Mouse (Mus musculus) thymus, adult 18-20 months (tissue): ENCODE data around the gene Wdr66.

Experiments
- DNase-seq, 2 experiments: peaks; one replicate each; pipeline ENCODE4 v3.0.0; 2022; ENCODE audit warnings: mixed read lengths in 2 of 2

Gene Wdr66

DNA sequence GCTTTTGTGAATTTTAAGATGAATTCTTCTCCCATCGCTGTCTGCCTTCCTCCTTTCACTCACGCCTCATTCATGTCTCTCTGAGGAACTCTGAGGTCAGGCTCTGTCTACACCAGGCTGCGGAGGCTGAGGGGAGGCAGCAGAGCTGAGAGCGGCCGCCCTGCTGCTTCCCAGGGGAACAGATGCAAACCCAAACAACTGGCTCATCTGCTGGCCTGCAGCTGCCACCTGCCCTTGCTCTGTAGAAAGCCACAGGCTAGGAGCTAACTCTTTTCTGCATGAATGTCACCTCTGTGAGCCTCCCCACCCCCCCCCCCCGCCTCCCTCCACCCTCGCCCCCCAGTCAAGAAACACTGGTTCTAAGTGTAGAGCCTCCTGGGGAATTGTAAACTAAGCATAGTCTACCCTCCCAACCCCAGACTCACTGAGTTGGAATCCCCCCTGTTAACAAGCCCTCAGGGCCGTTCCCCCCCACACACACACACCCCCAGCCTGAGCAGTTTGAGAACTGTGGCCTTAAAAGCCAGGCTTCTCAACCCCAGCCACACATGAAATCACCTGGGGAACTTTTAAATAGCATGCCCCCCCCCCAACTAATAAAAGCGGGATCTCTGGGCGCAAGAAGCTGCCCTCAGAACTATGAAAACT, 63.4 kb downstream of the Wdr66 start:
- peak; percentile 54 to 58 for DNase-seq

DNA sequence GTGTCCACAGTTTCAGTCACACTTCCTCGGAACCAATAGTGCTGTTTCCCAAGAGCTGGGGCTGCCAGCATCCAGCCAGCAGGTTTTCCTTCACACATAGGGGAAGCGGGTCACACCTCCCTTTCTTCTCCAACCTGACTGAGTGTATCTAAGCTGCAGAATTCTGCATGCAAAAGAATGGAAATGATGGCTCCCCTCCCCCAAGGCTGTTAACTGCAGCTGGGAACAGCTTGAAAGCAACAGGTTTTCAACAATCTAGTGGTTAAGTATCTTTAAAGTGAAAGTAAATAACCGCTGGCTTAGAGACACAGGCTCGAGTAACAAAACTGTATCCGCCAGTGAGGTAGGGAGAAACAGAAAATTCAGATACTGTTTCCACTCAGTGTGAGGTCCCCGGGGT, 66.1 kb downstream of the Wdr66 start:
- peak in 1 of 2 experiments; percentile 42 for DNase-seq

DNA sequence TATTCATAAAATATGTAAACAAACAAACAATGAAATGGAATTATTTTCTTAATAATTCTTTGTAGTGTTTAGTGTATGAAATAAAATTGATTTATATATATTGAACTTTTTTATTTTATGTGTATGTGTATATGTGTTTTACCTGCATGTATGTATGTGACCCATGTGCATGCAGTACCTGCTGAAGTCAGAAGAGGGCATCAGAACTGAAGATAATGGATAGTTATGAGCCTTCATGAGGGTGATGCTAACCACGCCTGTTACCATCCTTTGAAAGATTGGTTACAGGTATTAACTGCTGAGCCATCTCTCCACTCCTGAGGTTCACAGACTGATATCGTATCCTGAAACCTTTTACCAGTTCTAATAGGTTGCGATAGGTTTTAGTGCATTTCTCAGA, 68.2 kb downstream of the Wdr66 start:
- DNase-seq = no peak

DNA sequence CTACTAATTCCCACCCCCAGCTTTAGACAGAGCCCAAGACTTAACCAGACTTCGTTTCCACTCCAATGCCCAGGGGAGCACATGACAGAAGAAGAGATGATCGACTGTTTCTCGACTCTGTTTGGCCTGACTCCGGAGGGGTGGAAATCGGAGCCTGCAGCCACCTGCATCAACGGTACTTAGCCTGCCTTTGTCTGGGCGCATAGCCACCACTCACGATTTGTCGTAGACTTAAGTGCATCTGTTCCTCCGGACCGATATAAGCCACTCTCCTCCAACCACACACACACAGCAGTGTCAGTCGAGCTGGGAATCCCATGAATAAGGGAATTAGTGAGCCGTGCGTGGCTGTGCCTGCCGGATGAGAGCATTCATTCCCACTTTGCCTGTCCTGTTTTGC, 72.3 kb downstream of the Wdr66 start:
- DNase-seq = no peak

- DNase-seq = no peak
Measured at GRCm38 (mm10) chr5:123326006-123326750, 74.3 kb downstream of the Wdr66 start.

- no peak for DNase-seq
Measured at GRCm38 (mm10) chr5:123326751-123327148, 74.8 kb downstream of the Wdr66 start.

DNA sequence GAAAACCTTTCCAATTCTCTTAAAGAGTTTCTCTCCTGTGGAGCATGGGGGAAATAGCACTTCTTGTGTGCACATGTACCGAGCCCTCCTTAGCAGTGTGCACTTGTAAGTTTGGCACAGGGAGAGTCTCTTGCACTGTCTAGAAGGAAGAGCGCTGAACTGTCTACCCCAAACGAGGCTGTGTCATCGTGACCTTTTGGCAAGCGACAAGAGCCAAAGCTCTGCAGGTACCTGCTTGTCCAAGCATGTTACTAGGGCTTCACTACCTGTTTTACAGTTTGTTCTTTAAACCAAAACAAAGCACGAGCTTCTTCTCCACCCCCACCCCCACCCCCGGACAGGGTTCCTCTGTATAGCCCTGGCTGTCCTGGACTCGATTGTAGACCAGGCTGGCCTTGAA, 75.8 kb downstream of the Wdr66 start:
- no peak for DNase-seq

GRCm38 (mm10) chr5:123333566-123333965, 81.7 kb downstream of the Wdr66 start:
- no peak for DNase-seq

GRCm38 (mm10) chr5:123336205-123336961, 84.5 kb downstream of the Wdr66 start:
- no peak for DNase-seq

GRCm38 (mm10) chr5:123338463-123338862, 86.6 kb downstream of the Wdr66 start:
- DNase-seq = no peak

DNA sequence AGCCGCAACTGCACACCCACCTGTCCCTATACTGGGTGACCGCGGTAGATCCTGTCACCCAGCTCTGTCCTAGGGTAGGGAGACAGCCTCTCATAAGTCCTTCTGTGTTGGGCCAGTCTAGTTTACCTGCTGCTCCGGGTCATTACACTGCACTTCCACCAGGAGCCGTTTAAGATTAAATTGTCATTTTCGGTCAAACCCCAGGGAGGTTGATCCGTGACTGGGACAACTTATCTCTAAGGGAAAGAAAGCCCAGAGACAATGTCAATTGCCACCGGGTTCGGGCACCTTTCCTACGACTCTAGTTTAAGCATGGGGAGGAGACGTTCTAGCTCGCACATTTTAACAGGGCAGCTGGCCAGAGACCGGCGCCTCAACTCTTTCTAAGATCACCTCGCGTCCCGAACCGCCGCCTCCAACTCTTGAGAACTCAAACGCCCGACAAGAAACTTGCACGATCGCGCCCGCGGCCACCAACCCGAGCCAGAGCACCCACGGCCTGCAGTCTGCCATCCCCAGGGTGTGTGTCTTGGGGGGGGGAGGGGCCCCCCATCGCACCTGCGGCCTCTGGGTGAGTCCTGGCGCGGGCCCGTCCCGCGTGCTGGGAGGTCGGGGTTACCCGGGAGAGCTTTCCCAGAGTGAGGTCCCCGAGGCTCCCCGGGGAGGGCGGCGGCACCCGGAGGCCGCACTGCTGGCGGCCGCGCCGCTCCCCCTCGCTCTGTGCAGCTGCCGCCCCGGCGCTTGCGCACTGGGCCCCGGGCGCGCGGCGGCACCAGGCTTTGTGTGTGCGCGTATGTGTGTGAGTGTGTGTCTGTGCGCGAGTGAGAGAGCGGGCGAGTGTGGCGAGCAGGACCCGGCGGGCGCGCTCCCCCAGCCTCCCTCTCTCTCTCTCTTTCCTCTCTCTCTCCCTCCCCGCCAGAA, 92.1 kb downstream of the Wdr66 start, which contains the start of gene Bcl7a:
Gene Bcl7a (plus strand): TSS at position 128 of the 921 bp plus-strand sequence.
- peak; percentile 85 to 87 for DNase-seq

- no peak for DNase-seq
Measured at GRCm38 (mm10) chr5:123344628-123344962, 92.7 kb downstream of the Wdr66 start.

GRCm38 (mm10) chr5:123344963-123345852, 93.3 kb downstream of the Wdr66 start:
- DNase-seq = peak; percentile 55 to 61

GRCm38 (mm10) chr5:123345853-123346654, 94.2 kb downstream of the Wdr66 start:
- peak; percentile 58 to 60 for DNase-seq

- no peak for DNase-seq
Measured at GRCm38 (mm10) chr5:123346701-123347270, 94.9 kb downstream of the Wdr66 start.

GRCm38 (mm10) chr5:123347985-123348384, 96.1 kb downstream of the Wdr66 start:
- DNase-seq = no peak

- DNase-seq = no peak
Measured at GRCm38 (mm10) chr5:123350386-123350785, 98.5 kb downstream of the Wdr66 start.

DNA sequence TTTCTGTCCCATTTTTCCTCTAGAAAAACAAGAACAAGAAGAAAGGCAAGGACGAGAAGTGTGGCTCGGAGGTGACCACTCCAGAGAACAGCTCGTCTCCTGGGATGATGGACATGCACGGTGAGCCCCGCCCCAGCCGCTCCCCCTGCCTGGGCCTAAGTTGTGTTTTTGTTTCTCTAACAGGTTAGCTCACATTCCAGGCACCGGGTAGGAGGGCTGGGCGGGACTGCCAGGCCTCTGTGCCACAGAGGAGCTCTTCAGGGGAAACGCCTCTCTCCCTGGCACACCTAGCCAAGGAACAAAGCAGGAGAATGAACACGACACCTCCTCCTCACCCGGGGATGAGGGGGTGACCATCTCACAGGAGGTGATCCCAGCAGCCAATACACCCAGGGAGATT, 104.0 kb downstream of the Wdr66 start:
- DNase-seq = no peak

- DNase-seq = no peak
Measured at GRCm38 (mm10) chr5:123357253-123357652, 105.4 kb downstream of the Wdr66 start.

DNA sequence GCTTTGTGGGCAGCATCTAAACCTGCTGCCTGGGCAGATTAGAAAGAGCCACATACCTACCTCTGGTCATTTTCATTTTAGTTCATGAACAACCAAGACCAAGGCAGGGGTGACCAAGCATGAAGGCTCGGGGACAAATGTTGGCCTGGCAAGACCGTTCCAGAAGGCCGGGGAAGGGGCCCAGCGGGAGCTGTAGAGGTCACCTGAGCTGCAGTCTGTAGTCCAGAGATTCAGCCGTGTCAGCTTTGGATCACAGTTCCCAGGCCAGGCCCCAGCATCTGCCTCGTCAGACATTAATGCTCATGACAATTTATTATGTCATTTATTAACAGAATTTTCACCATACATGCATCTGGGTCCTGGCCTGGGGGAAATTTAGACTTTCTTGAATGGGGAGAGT, 107.5 kb downstream of the Wdr66 start:
- DNase-seq = no peak
